Mouse (Mus musculus): ENCODE results near the gene Gcn1l1. TPM values are rescaled to one million over a fixed set of nuclear protein-coding genes. Genes with fewer than 3 reads are reported as not detected.
A peak's percentile ranks its signal among the peaks of the same experiment; 100 is the strongest.

Gene Gcn1l1
- total and polyA plus RNA-seq, 3 experiments = 18.2 to 81.9 (median 62.9) TPM

GRCm38 (mm10) chr5:115529364-115529741 is 35.7 kb upstream of the Gcn1l1 start:
- H3K4me3 ChIP-seq (replicated peaks in 1 of 3; ENCODE audit: low read depth in 2 of 3, low read length in 2 of 3, poor library complexity in 1 of 3) = no peak overlapping the region
- no peak for TF ChIP-seq NELFE (IDR thresholded peaks at IDR 0.05; ENCODE audit: low read depth, low read length)
- TF ChIP-seq KAT2A (IDR thresholded peaks at IDR 0.05; ENCODE audit: insufficient replicate concordance, low read length) = no peak
- no peak for TF ChIP-seq USF1 (IDR thresholded peaks at IDR 0.05; ENCODE audit: low read depth, low read length)
- TF ChIP-seq JUND (conservative IDR thresholded peaks at IDR 0.05; ENCODE audit: low read depth, low read length) = no peak
- TF ChIP-seq UBTF (IDR thresholded peaks at IDR 0.05; ENCODE audit: low read depth, low read length) = no peak
- TF ChIP-seq JUN (IDR thresholded peaks at IDR 0.05; ENCODE audit: insufficient read depth, low read depth, low read length) = no peak
- TF ChIP-seq ELF1 (IDR thresholded peaks at IDR 0.05; ENCODE audit: low read depth, low read length) = no peak
- TF ChIP-seq RCOR1 (conservative IDR thresholded peaks at IDR 0.05; ENCODE audit: low read depth, low read length) = no peak
- H3K9ac ChIP-seq (ENCODE audit: insufficient read depth, low read depth) = no peak overlapping the region
- no peaks in the 10 kb centered on the region for H3K79me2 ChIP-seq (replicated peaks; ENCODE audit: control insufficient read depth, extremely low read depth, insufficient read depth, poor library complexity, severe bottlenecking)
- DNase-seq (ENCODE audit: extremely low read depth) = no peak
- H3K27ac ChIP-seq (ENCODE audit: insufficient read depth, low read depth) = no peak overlapping the region
- peaks cover 0 to 44% of the 10 kb centered on the region in 2 experiments for H3K36me3 ChIP-seq (replicated peaks in 1 of 2; ENCODE audit: control insufficient read depth in 1 of 2, insufficient read depth in 1 of 2, low read length in 1 of 2)
- dilution Hi-C loops (cut with MboI; ENCODE audit: extremely low pct_ligation_motif_present, extremely low pct_unique_long_range_greater_than_20kb, low sequenced_read_pairs) = no loop called here
- H3K4me1 ChIP-seq (ENCODE audit: control insufficient read depth in 1 of 2, insufficient read depth in 2 of 2) = peaks cover 36 to 69% of the 10 kb centered on the region in 2 experiments
- in situ Hi-C loops (cut with MboI; ENCODE audit: low pct_ligation_motif_present, low pct_unique_long_range_greater_than_20kb, low sequenced_read_pairs) = no loop called here
- H3K9me3 ChIP-seq (replicated peaks; ENCODE audit: low read length) = no peaks in the 10 kb centered on the region
- no peaks in the 10 kb centered on the region for H3K27me3 ChIP-seq (replicated peaks)
- no peak overlapping the region for H3K4me2 ChIP-seq (ENCODE audit: insufficient read depth, low read depth, poor library complexity, severe bottlenecking)

- Histone ChIP-seq H3K4me2 (ENCODE audit: insufficient read depth, low read depth, poor library complexity, severe bottlenecking) (0 out of 2 replicates have a peak overlapping the region, but pooled peaks have one; percentile 2), H3K9ac (ENCODE audit: insufficient read depth, low read depth) (no peak overlapping the region), H3K27me3 (replicated peaks) (no peaks in the 10 kb centered on the region), H3K79me2 (replicated peaks; ENCODE audit: control insufficient read depth, extremely low read depth, insufficient read depth, poor library complexity, severe bottlenecking) (no peaks in the 10 kb centered on the region), H3K27ac (ENCODE audit: insufficient read depth, low read depth) (no peak overlapping the region), H3K4me1 (ENCODE audit: control insufficient read depth in 1 of 2, insufficient read depth in 2 of 2) (peaks cover 41 to 75% of the 10 kb centered on the region in 2 experiments), H3K4me3 (replicated peaks in 1 of 3; ENCODE audit: low read depth in 2 of 3, low read length in 2 of 3, poor library complexity in 1 of 3) (no peak overlapping the region), H3K36me3 (replicated peaks in 1 of 2; ENCODE audit: control insufficient read depth in 1 of 2, insufficient read depth in 1 of 2, low read length in 1 of 2) (peaks cover 0 to 40% of the 10 kb centered on the region in 2 experiments), H3K9me3 (replicated peaks; ENCODE audit: low read length) (no peaks in the 10 kb centered on the region)
- TF ChIP-seq MAX (IDR thresholded peaks at IDR 0.05; ENCODE audit: low read length) (no peak), KAT2A (IDR thresholded peaks at IDR 0.05; ENCODE audit: insufficient replicate concordance, low read length) (no peak), TCF12 (IDR thresholded peaks at IDR 0.05; ENCODE audit: low read depth, low read length) (no peak), E2F4 (IDR thresholded peaks at IDR 0.05; ENCODE audit: insufficient replicate concordance, low read depth, low read length) (no peak), IRF4 (IDR thresholded peaks at IDR 0.05; ENCODE audit: low read depth, low read length) (no peak), POLR2A (IDR thresholded peaks at IDR 0.05; ENCODE audit: low read depth, low read length) (no peak), ETS1 (conservative IDR thresholded peaks at IDR 0.05; ENCODE audit: low read depth, low read length) (no peak), CTCF (conservative IDR thresholded peaks at IDR 0.05 in 1 of 2, IDR thresholded peaks at IDR 0.05 in 1 of 2; ENCODE audit: low read depth in 2 of 2, low read length in 2 of 2) (no peak), CHD2 (IDR thresholded peaks at IDR 0.05; ENCODE audit: low read length) (no peak), MYC (IDR thresholded peaks at IDR 0.05; ENCODE audit: low read depth, low read length) (no peak), NELFE (IDR thresholded peaks at IDR 0.05; ENCODE audit: low read depth, low read length) (no peak), HCFC1 (IDR thresholded peaks at IDR 0.05; ENCODE audit: low read depth, low read length) (no peak)
- no peak for DNase-seq (ENCODE audit: extremely low read depth)
- dilution Hi-C loops (cut with MboI; ENCODE audit: extremely low pct_ligation_motif_present, extremely low pct_unique_long_range_greater_than_20kb, low sequenced_read_pairs) = no loop called here
- in situ Hi-C loops (cut with MboI; ENCODE audit: low pct_ligation_motif_present, low pct_unique_long_range_greater_than_20kb, low sequenced_read_pairs) = no loop called here
These were observed 35.2 kb upstream of the Gcn1l1 start for GRCm38 (mm10) chr5:115529742-115530446.
